Mouse (Mus musculus) cortical plate, adult 2 months (tissue): ENCODE results near the gene Slc2a4. TPM values are rescaled to one million over a fixed set of nuclear protein-coding genes. Genes with fewer than 3 reads are reported as not detected.

Experiments used
- H3K27ac ChIP-seq: fragments of 200-500 bp; 2 replicates; pipeline ENCODE4 v1.5.1; 2012; ENCODE audit warnings: low read length, control low read depth, inconsistent platforms; ENCODE audit not compliant: insufficient read depth
- H3K4me1 ChIP-seq: fragments of 200-500 bp; 2 replicates; pipeline ENCODE4 v1.6.1; 2011; ENCODE audit warnings: low read length; ENCODE audit not compliant: control insufficient read depth, insufficient read depth
- H3K4me3 ChIP-seq: fragments of 200-500 bp; 2 replicates; pipeline ENCODE4 v1.5.1; 2011; ENCODE audit warnings: mild to moderate bottlenecking, low read length, control low read depth; ENCODE audit not compliant: insufficient read depth
- CTCF ChIP-seq: fragments of 200-500 bp; IDR thresholded peaks from 2 replicates; pipeline ENCODE4 v1.5.1; 2011; ENCODE audit warnings: mild to moderate bottlenecking, control low read depth, low read length; ENCODE audit not compliant: insufficient read depth; ENCODE audit errors: extremely low read depth
- POLR2A ChIP-seq: fragments of 200-500 bp; IDR thresholded peaks from 2 replicates; pipeline ENCODE4 v1.6.1; 2011; ENCODE audit warnings: mild to moderate bottlenecking, low read length, control low read depth; ENCODE audit not compliant: insufficient read depth; ENCODE audit errors: extremely low read depth
- polyA plus RNA-seq: library from polyadenylated mRNA; depleted of rRNA; stranded (reverse); fragments of >200 nt; gene quantifications from 2 replicates; pipeline ENCODE4 v1.2.3, GENCODE M21; 2012

Slc2a4 gene
- polyA plus RNA-seq, 1 experiment = 1.5 TPM

DNA sequence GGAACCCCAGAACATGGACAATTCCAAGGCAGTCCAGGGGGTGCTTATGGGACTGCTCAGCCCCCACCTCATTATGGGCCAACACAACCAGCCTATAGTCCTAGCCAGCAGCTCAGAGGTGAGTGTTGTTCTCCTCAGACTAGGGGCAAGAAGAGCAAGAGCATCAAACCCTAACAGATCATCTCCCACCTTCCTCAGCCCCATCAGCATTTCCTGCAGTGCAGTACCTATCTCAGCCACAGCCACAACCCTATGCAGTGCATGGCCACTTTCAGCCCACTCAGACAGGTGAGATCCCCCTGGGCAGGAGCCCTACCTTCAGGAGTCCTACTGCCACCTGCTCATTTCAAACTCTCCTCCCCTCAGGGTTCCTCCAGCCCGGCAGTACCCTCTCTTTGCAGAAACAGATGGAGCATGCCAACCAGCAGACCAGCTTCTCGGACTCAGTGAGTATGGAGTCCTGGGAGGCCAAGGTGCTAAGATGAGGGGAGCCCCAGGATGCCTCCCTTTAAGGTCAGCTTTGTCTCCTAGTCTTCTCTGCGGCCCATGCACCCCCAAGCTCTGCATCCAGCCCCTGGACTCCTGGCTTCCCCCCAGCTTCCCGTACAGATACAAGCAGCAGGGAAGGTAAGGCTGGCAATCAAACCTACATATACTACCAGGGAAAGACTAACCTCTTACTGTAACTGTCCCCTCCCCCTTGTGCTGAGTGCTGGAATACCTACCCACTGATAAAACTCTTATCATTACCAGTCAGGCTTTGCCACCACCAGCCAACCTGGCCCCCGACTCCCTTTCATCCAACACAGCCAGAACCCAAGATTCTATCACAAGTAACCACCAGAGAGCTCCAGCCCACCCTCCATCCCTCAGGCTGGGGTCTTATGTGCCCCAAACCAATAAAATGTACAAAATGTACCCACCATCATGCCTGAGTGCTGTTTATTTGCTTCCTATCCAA lies 32.0 kb downstream of the Slc2a4 start:
- no peak for TF ChIP-seq CTCF
- 0 out of 2 replicates have a peak, but pooled peaks have one; percentile 8 for TF ChIP-seq POLR2A
- H3K4me1 ChIP-seq = peaks cover 4% of the 10 kb centered on the region
- no peak overlapping the region for H3K4me3 ChIP-seq
- H3K27ac ChIP-seq = no peak overlapping the region

DNA sequence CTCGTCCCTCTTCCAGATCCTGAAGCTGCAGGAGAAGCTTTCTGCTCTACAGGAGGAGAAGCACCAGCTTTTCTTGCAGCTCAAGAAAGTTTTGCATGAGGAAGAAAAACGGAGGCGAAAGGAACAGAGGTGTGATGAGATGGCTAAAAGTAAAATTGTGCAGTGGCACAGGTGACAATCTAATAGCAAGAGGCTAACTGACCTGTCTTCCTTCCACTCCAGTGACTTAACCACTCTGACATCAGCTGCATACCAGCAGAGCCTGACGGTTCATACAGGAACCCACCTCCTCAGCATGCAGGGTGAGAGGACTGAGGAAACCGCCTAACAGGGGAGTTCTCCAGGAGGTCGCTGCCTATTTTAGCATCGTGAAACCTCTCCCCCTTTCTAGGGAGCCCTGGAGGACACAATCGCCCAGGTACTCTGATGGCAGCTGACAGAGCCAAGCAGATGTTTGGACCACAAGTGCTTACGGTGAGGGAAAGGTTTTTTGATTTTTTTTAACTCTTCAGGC lies 33.0 kb downstream of the Slc2a4 start:
- Histone ChIP-seq H3K4me1 (peaks cover 4% of the 10 kb centered on the region), H3K4me3 (peak overlapping the region; percentile 81; the same call in 1 of the 2 replicates), H3K27ac (no peak overlapping the region)
- TF ChIP-seq POLR2A = no peak
- TF ChIP-seq CTCF = no peak

DNA sequence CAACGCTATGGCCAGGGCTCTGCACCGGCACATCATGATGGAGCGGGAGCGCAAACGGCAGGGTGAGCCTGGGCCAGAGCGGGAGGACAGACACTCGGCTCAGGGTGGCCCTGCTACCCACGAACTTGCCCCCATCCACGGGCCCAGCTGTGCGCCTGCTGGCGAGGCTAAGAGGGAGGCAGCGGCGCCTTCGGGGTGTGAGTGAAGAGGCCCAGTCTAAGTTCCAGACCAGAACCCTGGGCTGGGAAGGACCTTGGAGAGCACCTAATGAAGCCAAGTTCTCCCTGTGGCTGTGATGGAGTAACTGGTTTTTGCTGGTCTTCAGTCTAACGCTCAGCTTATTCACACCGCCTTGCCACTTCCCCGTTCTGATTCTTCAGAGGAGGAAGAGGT lies 33.6 kb downstream of the Slc2a4 start:
- no peak for TF ChIP-seq POLR2A
- TF ChIP-seq CTCF = no peak
- Histone ChIP-seq H3K4me1 (peaks cover 2% of the 10 kb centered on the region; the same call in 1 of the 2 replicates), H3K27ac (peak overlapping the region; percentile 38), H3K4me3 (peak overlapping the region; percentile 81)

DNA sequence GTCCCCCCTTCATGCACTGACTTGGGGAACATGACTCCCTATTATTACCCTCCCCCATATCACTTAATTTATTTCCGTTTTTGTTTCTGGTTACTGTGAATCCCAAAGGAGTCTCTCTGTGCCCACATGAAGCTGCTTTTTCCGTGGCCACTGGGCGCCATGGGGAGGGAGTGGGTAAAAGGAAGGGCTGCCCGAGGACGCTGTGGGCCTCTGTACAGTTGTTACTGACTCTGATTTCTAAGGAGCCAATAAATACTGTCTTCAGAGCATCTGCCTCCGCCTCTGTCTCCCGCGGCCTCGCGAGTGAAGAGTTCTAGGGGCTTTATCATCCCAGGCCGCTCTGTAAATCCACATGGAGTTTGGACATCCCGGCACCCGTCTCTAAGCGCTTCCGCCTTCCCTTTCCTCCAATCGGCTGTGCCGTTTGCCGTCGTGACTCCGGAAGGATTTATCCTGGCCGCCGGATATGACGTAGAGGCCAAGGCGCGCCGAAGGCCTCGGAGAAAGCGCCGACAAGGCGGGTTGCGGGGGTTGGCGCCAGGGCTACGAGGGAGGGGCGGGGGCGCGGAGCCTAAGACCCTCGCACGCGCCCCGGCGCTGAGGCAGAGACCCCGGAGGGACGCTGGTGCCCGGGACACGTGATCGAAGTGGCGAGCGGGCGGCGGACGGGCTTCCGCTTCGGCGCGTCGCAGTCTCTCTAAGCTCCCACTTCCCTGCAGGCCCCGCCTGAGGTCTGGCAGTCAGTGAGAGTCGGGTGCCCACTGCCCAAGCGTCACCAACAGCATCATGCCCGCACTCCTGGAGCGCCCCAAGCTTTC lies 34.2 kb downstream of the Slc2a4 start, which contains the start of gene Gps2:
TSS of gene Gps2 (plus strand) at position 335 of the 818 bp plus-strand sequence.
- H3K27ac ChIP-seq = peak within 1 kb of the TSS; percentile 38
- H3K4me1 ChIP-seq = peaks cover 2% of the 10 kb centered on the region; the same call in 1 of the 2 replicates
- H3K4me3 ChIP-seq = peak within 1 kb of the TSS; percentile 81
- TF ChIP-seq CTCF (no peak), POLR2A (peak; percentile 40; the same call in 1 of the 2 replicates)

DNA sequence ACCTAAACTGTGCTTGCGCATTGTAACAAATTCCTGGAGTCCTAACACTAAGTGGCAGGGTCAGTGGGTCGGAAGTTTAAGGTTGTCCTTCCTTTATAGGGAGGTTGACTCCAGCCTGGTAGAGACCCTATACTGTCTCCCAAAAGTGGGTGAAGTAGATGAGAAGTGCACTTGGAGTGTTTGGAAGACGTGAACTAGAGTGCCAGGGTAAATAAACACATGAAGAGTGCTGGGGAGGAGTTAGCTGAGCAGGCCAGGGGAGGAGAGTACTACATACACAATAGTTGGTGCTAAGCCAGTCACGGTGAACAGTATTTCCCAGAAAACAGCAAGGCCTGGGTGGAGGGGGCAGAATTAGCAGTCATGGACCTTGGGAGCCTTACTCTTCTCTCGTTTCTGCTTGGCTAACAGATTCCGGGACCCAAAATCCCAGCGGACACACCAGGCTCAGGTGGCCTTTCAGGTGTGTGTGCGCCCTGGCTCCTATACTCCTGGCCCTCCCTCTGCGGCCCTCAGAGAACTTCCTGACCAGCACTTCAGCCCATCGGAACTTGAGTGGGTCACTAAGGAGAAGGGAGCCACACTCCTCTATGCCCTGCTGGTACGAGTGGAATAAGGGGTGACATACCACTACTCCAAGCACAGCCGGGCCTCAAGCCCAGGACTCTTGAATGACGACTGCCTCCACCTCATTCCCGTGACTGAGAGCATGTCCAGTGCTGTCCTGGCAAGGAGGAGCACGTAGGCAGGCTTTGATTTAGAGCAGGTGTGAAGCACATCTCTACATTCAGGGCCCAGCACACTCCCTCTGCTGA lies 35.1 kb downstream of the Slc2a4 start:
- peaks cover 2% of the 10 kb centered on the region; the same call in 1 of the 2 replicates for H3K4me1 ChIP-seq
- TF ChIP-seq CTCF = no peak
- TF ChIP-seq POLR2A = no peak
- no peak overlapping the region for H3K27ac ChIP-seq
- no peak overlapping the region; the same call in 1 of the 2 replicates for H3K4me3 ChIP-seq

DNA sequence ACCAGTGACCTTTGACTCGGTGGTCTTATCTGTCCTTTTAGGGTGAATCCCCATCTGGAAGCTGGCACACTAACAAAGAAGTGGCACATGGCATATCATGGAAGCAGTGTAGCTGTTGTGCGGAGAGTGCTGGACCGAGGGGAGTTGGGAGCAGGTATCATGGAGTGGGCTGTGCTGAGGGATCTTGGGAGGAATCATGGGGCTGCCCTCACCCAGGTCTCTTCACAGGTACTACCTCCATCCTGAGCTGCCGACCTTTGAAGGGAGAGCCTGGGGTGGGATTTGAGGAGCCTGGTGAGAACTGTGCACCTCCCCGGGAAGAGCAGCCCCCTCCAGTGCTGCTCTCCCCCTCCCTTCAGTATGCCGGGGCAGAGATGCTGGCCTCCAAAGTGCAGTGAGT lies 36.3 kb downstream of the Slc2a4 start:
- no peak overlapping the region for H3K27ac ChIP-seq
- H3K4me3 ChIP-seq = no peak overlapping the region
- peaks cover 2% of the 10 kb centered on the region; the same call in 1 of the 2 replicates for H3K4me1 ChIP-seq
- TF ChIP-seq POLR2A (no peak), CTCF (no peak)

DNA sequence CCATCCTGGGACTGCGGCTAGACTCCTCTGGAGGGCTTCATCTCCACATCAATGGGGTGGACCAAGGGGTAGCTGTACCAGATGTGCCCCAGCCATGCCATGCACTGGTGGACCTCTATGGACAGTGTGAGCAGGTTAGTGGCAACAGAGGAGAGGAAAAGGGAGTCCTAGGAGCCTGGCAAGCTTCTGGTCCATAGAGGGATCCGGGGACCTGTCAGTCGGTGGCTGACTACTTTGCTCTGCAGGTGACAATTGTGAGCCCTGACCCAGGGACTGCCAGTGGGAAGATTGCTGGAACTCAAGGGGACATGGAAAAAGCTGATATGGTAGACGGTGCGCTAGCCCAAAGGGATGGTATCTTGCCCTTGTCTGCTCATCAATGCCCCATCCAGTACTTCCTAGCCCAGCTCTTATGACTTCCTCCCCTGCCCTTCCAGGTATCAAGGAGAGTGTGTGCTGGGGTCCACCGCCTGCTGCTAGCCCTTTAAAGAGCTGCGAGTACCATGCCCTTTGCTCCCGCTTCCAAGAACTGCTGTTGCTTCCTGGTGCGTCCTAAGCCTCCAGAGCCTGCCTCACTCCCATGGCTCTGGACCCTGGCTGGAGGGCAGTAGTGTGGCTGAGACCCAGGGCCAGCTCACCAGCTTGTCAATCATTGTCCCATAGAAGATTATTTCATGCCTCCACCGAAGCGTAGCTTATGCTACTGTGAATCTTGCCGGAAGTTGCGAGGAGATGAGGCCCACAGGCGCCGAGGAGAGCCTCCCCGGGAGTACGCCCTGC lies 37.0 kb downstream of the Slc2a4 start:
- no peak for TF ChIP-seq CTCF
- TF ChIP-seq POLR2A = no peak
- H3K4me3 ChIP-seq = no peak overlapping the region
- peaks cover 2% of the 10 kb centered on the region; the same call in 1 of the 2 replicates for H3K4me1 ChIP-seq
- H3K27ac ChIP-seq = no peak overlapping the region

DNA sequence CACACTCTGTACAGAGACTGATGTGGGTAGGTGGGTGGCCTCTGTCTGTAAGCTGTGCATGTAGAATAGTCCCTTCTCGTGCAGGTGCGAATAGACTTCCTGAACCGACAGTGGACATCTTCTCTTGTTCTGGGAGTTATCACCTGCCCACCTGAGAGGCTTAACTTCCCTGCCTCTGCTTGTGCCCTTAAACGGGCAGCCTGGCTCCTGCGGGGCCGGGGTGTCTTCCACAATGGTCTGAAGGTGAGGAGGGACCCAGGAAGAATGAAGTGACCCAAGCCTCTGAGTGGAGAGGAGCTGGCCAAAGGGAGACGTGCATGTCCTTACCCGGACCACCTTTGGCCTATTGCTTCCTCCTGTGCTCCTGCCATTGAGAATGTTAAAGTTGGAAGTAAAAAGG lies 37.8 kb downstream of the Slc2a4 start:
- H3K27ac ChIP-seq = no peak overlapping the region
- TF ChIP-seq POLR2A = no peak
- no peak overlapping the region for H3K4me3 ChIP-seq
- peaks cover 2% of the 10 kb centered on the region; the same call in 1 of the 2 replicates for H3K4me1 ChIP-seq
